Mouse (Mus musculus) cerebellum, postnatal 4 days (tissue): ENCODE data around the gene Cyb5b.
"Not testable (repeated sequence)": the region's sequence is repeated elsewhere in the genome, so short reads cannot be mapped to it uniquely, and the experiment has no call there.

Source experiments
- DNase-seq, 2 experiments: peaks; one replicate each; pipeline ENCODE4 v3.0.0; 2022; ENCODE audit warnings: low spot score in 2 of 2, mixed read lengths in 1 of 2

Cyb5b gene

DNA sequence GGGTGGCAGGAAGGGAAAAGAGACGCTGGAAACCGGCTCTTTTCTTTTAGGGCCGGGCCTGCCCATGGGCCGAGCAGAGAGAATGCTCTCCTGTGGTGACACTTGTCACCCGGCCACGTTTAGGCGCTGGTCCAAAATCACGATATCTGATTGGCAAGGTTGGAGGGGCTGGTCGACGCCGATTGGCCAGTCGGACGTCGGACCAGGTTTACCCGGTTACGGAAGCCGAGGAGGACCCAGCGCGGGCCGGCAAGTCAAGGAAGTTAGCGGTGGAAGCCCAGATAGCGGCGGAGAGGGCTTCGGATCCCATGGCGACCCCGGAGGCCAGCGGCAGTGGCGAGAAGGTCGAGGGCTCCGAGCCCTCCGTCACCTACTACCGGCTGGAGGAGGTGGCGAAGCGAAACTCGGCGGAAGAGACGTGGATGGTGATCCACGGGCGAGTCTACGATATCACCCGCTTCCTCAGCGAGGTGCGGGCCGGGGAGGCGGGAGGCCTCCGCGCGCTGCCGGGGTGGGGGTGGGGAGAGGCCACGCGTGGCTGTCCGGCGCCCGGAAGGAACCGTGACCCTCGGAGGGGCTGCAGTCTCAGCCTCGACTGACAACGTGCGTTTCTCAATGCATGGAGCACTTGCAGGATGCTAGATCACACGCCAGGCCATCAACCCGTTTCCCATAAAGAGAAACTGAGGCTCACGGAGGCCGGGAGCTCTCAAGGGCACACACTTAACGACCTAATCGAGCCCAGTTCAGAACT, at the start of gene Cyb5b:
TSS of gene Cyb5b (plus strand) at position 237 of the 754 bp plus-strand sequence.
- DNase-seq = peak; percentile 85 to 96

DNA sequence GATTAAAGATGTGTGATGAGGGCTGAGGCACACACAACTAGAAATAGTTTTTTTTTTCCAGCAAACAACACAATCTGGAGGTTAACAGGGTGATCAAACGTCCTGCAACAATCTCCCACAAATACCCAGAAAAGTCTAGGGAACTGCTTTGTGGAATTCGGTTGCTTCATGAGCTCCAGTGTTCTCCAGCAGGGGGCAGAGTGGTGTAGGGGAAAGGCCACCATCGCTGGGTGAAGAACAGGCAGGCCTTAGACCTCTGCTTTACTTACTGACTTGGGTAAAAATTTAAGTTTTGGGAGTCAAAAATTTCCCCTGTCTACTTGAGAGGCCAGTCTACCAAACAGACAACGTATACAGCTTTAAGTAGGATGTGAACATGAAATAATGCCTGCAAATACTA, 45.9 kb upstream of the Cyb5b start:
- peak; percentile 70 to 73 for DNase-seq

DNA sequence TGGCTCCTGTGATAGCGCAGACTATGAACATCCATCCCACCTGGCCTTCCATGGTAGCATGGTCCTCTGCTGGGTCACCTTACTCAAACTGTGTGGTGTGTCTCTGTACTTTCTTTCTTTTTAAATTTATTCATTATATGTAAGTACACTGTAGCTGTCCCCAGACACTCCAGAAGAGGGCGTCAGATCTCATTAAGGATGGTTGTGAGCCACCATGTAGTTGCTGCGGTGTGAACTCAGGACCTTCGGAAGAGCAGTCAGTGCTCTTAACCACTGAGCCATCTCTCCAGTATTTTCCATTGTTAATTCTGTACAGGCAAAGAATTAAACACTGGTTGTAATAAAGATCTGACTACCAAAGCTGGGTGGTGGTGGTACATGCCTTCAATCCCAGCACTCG, 42.4 kb upstream of the Cyb5b start:
- DNase-seq = not testable (repeated sequence)

DNA sequence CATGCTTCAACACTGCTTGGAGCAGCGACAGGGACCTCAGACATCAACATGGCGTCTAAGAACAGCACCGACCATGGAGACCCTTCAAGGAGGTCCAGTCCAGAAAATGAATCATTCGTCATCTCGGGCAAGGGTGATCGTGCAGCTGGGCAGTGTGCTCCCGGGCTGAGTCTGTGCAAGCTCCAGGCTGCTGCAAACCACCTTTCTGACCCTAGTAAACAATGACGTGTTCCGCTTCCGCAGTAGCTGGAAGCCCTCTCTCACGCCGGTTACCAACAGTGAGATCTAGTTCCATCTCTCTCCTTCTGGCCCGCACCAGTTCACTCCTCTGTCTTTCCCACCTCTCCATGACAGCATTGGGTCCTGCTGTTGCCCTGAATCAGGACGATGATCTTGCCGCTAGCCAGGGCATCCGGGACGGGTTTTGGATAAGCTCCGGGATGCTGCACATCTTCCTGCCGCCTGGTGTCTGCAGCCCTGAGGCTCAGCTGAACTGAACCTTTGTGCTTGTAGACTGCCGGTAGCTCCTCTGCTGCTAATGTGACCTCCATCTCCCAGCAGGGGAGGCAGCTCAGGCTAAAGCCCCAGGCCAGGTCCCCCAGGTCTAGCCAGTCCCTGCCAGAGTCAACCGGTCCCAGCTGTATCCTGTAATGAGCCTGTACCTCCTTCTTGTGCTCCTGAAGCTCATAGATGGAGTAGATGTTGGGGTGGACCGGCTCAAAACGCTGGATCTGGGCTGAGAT, 41.3 kb upstream of the Cyb5b start:
- no peak for DNase-seq

DNA sequence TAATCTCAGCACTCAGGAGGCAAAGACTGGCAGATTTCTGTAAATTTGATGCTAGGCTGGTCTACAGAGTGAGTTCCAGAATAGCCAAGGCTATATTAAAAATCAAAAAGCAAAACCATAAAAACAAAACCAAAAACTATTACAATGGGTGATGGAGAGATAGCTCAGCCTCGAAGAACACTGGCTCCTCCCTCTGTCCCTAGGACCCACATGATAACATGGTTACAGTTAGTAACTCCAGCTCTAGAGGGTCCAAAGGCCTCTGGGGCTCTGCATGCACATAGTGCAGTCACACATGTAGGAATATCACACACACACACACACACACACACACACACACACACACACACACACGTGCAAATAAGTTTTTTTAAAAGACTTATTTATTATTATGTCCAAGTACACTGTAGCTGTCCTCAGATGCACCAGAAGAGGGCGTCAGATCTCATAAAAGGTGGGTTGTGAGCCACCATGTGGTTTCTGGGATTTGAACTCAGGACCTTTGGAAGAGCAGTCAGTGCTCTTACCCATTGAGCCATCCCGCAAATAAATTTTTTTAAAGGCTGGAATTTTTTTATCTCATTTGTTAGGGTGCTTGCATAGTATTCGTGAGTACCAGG, 40.5 kb upstream of the Cyb5b start:
- no peak for DNase-seq

DNA sequence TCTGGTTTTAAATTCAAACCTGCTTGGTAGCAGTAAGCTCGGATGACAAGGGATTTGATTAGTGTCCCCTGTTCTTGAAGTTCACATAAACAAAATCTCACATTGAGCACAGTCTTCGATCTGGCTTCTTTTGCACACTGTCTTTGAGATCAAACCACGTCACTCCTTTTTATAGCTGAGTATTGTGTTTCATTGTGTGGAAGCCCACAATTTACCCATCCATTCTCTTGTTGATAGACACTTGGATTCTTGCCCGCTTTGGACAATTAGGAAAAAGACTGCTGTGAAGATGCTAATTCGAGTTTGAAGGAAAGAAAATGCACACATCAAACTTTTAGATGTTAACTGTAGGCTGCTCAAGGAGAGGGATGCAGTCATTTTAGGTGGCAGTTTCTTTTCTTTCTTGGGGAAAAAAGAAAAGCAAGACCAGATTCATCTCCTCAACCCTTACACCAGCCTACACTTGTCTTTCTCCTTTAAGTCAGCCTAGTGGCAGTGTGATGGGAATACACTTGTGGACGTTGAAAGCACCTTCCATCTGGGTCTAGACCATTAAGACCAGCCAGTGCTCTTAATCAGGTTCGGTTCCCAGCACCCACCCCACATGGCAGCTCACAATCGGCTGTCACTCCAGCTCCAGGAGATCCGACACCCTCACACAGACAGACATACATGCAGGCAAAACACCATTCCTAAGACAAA, 39.7 kb upstream of the Cyb5b start:
- no peak for DNase-seq

DNA sequence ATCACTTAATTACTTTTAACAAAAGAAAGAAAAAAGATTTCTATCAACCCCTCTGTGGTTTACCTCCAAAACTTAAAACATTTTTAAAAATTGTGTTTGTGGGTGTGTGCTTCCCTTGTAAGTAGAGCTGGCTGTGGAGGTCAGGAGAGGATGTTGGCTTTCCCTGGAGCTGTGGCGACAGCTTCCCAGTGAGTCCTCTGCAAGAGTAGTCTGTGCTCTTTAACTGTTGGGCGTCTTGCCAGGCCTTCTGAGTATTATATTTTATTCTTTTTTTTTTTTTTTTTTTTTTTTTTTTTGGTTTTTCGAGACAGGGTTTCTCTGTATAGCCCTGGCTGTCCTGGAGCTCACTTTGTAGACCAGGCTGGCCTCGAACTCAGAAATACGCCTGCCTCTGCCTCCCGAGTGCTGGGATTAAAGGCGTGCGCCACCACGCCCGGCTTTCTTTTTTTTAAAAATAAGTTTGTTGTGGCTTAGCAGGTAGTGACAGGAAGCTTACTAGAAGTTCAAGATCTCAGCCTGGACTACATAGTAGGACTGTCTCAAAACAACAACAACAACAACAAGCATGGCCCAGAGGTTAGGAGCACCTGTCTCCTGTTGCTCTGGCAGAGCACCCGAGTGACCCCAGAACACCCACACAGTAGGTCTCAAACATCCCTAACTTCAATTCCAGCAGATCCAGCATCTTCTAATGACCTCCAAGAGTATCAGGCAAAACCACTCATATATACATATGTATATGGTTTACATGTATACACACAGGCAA, 38.9 kb upstream of the Cyb5b start:
- no peak for DNase-seq

DNA sequence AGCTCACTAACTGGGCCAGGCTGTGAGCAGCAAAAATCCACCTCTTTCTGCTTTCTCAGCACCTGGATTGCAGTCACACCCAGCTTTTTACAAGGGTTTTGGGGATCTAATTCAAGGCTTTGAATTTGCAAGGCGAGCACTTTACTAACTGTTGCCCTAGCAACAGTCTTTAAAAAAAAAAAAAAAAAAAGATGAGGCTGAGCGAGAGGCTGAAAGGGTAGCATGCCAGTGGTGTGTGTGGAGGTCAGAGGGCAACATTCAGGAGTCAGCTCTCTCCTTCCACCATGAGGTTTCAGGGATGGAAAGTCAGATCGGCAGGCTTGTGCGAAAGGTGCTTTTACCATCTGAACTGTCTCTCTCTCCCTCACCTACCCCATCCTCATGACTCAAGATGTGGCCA, 37.2 kb upstream of the Cyb5b start:
- DNase-seq = no peak

DNA sequence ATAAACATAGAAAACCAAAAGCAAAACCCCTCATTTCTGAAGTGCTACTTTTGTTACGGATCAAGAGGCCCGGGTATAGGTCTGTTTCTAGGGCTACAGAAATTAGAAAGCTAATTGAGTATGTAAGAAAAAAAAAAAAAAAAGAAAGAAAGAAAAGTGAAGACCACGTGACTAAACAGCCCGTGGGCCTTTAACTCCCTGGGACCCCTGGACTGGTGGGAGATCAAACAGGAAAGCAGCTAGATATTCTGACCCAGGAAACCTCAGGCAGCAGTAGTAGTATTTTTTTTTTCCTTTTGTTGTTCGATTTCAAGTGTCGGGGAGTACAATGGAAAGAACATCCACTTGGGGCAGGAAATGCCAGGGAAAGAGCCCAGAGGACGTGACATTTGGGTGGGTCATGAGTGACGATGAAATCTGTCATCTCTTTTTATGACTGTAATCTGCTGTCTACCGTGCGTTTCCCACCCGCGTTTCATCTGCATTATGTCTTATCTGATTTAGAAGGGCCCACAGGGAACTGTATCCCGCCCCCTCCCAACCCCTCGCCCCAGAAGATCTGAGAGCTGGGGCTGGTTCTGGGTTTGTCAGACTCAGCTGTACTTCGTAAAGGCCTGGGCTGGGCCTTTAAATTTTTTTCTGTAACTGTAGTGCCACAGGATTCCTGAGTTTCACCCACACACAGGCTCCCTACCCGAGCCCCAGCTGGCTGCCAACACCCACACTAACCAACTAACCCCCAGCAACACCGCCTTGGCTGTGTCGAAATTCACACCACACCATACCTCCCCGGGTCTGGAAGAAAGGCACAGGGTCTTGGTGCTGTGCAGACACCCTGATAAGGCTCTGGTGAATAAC, 36.1 kb upstream of the Cyb5b start:
- no peak for DNase-seq

DNA sequence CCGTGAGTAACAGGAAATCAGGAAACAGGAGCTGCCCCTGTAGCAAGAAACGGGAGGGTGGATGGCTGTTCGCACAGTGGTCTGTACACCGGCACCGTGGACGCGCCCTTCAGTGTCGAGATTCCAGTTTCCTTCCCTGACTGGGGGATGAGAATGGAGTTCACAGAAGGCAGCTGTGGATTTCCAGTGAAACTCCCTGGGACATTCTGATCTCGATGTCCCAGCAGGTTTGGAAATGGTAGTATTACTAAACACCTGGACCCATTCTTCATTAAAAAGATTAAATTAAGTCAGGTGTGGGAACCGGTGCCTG, 35.5 kb upstream of the Cyb5b start:
- no peak for DNase-seq

DNA sequence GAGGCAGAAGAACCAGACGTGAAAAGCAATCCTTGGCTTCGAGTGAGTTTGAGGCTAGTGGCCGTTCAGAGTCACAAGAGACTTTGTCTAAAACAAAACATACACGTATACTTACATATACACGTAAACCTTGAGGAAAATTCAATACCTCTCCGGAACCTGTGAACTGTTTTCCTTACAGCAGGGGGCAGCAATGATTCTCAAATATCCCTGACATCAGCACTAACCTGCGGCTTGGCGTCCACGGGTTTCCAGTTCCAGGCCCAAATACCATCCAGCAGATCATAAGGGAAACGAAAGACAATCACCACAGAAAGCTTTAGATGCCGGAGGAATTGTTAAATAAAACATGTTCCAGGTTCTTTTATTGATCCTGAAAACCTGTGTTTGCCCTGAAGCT, 34.4 kb upstream of the Cyb5b start:
- peak; percentile 62 to 76 for DNase-seq

DNA sequence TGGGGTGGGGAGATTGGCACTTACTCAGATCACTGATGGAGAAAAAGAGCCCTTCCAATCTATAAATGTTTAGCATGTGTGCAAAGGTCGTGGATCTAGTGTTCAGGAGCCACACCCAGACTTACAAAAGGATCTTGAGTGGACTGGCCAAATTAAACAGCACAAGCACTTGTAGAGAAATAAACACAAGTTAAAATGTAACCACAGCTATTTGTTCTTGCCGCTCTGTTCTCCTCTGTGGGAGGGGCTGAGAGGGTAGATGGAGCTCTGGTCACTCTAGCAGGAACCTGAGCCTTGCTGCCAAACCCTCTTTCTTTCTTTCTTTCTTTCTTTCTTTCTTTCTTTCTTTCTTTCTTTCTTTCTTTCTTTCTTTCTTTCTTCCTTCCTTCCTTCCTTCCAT, 33.4 kb upstream of the Cyb5b start:
- DNase-seq = no peak

DNA sequence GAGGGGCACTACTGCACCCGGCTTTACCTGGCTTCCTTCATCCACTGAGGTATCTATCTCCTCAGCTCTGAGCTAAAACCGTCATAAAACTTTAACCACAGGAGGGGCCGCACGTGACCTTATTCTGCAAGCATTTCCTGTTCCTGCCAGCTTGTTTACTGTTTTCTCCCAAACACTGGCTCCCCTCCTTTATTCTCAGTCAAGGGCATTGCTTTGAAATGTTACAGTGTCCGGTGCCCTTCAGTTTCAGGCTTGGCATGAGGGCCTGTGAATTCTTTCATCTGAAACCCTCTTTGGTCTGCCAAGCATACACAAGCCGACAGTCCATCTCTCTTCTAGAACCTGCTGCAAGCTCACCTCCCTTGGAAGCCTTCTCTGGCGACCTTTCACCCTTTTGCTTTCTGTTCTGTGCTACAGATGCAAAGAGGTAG, 31.6 kb upstream of the Cyb5b start:
- no peak for DNase-seq

DNA sequence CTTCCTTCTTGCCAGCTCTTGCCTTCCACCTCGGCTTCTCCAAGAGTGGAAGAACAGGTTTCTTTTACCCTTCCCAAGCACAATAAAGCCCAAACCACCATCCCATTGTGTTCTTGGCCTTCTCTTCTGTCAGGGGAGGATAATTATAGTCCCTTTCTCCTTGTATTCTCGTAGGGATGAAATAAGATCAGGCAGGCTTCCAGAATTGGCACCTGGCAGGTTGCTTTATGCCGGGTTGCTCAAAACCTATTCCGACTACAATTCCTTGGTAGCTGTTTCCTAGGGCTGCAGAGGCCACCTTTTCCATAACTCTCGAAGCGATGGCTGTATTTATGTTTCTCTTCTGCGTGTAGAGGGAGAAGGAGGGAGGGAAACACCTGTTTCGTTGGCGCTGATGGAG, 31.0 kb upstream of the Cyb5b start:
- DNase-seq = no peak

DNA sequence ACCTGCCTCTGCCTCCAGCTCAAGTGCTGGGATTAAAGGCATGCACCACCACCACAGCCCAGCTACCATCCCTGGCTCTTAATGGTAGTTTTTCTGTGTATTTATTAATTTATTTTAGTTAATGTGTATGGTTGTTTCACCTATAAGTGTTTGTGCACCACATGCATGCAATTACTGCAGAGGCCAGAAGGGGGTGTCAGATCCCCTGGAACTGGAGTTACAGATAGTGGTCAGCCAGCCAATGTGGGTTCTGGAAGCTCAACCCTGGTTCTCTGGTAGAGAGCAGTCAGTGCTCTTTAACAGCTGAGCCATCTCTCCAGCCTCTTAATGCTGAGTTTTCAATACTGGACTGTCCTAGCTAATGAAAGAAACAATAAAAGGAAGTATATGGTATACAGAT, 29.6 kb upstream of the Cyb5b start:
- DNase-seq = no peak

DNA sequence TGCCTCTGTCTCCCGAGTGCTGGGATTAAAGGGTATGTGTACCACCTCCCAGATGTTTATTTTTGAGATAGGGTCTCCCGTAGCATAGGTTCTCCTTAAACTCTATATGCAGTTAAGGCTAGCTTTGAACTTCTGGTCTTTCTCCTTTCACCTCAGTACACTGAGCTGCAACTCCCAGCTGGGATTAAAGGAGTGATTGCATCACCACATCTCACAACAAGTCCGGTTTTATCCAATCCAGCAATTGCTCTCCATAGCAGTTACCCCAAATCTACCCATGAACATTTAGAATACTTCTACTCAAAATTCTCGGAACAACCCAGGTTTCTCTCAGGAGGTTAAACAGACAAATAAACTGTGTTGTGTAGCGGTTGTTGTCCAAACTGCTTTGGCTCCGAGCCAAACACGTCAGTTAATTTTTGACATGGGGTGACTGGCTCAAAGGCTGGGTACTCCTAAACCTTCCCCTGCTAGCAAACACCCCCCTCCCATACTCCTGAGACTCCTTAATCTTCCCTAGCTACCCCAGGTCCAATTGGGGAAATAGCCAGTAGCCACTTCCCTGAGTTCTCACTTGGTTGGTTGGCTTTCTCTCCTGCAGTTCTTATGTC, 28.7 kb upstream of the Cyb5b start:
- no peak for DNase-seq

DNA sequence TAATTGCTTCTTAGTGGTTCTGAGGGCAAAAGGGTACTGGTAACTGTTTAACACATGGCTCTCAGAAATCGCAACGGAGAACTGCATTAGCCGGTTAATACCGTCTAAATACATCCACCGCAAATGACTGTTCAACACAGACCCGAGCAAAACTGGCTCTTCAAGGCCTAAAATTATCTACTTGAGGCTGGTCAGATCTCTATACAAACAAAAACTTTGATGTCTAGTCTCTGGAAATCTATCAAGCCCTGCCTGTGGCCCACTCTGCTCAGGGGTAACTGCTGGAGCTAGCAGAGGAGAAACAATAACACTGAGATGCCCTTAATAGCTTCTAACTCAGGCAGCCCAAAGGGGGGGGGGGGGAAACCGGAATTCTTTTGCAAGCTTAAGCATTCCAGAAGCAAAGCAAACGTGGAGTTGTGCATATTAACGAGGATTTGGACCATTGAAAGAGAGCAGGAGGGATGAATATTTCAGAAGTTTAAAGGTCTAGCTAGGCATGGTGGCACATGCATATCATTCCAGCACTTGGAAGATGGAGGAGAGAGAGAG, 27.3 kb upstream of the Cyb5b start:
- DNase-seq = no peak

DNA sequence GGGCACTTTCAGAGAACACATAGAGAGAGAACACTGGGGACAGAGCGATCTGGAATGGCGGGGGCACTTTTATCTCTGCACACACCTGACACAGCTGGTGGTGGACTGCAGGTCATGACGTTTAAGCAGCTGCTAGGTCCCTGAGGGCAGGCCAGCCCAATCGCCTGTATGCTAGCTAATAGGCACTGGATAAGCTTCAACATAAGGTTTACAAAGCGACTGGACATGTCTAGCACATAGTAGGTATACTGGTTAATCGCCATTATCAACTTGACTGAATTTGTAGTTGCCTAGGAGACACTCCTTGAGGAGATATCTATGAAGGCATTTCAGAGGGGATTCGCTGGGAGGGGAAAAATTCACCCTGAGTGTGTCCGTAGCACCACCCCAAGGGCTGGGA, 26.1 kb upstream of the Cyb5b start:
- no peak for DNase-seq

DNA sequence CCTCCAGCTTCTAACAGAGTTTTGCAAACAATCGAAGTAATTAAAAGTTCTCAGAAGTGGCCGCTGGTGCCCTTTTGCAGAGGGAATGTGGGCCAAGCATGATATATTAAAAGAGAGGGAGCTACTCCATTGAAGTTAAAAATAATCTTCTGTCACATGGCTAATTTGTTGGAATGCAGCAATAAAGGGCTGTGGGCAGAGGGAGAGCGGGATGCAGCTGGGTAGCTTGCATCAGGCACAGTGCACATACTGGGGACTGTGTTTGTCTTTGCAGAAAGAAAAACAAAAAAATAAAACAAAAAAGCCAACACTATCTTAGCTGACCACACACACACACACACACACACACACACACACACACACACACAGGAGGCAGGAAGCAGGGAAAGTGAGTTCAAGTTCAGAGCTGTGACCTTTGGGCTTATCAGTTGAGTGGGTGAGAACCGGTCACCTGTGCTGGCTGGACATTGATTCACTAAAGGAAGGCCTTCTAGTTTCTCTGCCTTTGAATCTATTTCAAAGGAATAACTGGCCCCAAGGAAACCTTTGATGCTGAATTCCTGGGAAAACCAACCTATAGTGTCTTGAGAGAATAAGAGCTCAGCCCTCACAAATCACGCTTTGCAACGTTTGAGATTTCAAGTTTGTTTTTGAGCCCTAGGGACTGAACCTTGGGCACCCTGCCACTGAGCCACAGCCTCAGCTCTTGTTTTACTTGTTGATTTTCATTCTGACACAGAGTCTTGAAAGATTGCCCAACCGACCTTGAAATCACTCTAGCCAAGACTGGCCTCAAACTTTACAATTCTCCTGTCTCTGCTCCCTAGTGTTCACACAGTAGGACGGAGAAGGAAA, 21.0 kb upstream of the Cyb5b start:
- no peak for DNase-seq
